Mouse (Mus musculus) ZHBTc4 (cell line): ENCODE data around the gene Agap1.

Experiments used
- DNase-seq: peaks from one replicate; pipeline ENCODE4 v3.0.0-alpha.2; 2011; ENCODE audit warnings: low read depth, low spot score

Agap1 gene

GRCm38 (mm10) chr1:89457126-89458031, 2.8 kb downstream of the Agap1 start:
- peak; percentile 54 for DNase-seq

- no peak for DNase-seq
These were observed 7.3 kb downstream of the Agap1 start for GRCm38 (mm10) chr1:89461881-89462280.

GRCm38 (mm10) chr1:89463138-89463537, 8.5 kb downstream of the Agap1 start:
- DNase-seq, result no peak

- peak; percentile 57 for DNase-seq
These were observed 10.9 kb downstream of the Agap1 start for GRCm38 (mm10) chr1:89465417-89466002.

- DNase-seq, result no peak
These were observed 12.9 kb downstream of the Agap1 start for GRCm38 (mm10) chr1:89467321-89468069.

GRCm38 (mm10) chr1:89468141-89468540, 13.5 kb downstream of the Agap1 start:
- DNase-seq, result no peak

- no peak for DNase-seq
These were observed 16.8 kb downstream of the Agap1 start for GRCm38 (mm10) chr1:89471430-89471829.

GRCm38 (mm10) chr1:89471891-89472290, 17.3 kb downstream of the Agap1 start:
- DNase-seq, result no peak

GRCm38 (mm10) chr1:89473946-89474345, 19.3 kb downstream of the Agap1 start:
- no peak for DNase-seq

GRCm38 (mm10) chr1:89474853-89475252, 20.2 kb downstream of the Agap1 start:
- DNase-seq, result peak; percentile 37

GRCm38 (mm10) chr1:89477033-89477432, 22.4 kb downstream of the Agap1 start:
- no peak for DNase-seq

GRCm38 (mm10) chr1:89478571-89479460, 24.2 kb downstream of the Agap1 start:
- DNase-seq, result no peak

GRCm38 (mm10) chr1:89481154-89481553, 26.5 kb downstream of the Agap1 start:
- no peak for DNase-seq

- no peak for DNase-seq
These were observed 28.2 kb downstream of the Agap1 start for GRCm38 (mm10) chr1:89482812-89483211.

GRCm38 (mm10) chr1:89486891-89487290, 32.3 kb downstream of the Agap1 start:
- DNase-seq, result peak; percentile 70

GRCm38 (mm10) chr1:89489111-89489971, 34.7 kb downstream of the Agap1 start:
- no peak for DNase-seq

GRCm38 (mm10) chr1:89493177-89493576, 38.6 kb downstream of the Agap1 start:
- DNase-seq, result no peak

GRCm38 (mm10) chr1:89494816-89495215, 40.2 kb downstream of the Agap1 start:
- no peak for DNase-seq

- no peak for DNase-seq
These were observed 41.6 kb downstream of the Agap1 start for GRCm38 (mm10) chr1:89496204-89496603.

GRCm38 (mm10) chr1:89500925-89501324, 46.3 kb downstream of the Agap1 start:
- DNase-seq, result no peak
